Mouse (Mus musculus): ENCODE measurements around the gene Rarb. TPM values are rescaled to one million over a fixed set of nuclear protein-coding genes. Genes with fewer than 3 reads are reported as not detected.

Rarb gene
- polyA plus RNA-seq, 1 experiment from 2014 or later: 30.9 TPM

- Histone ChIP-seq H3K27ac (replicated peaks) (no peak overlapping the region), H3K4me1 (replicated peaks) (peaks cover 78% of the 10 kb centered on the region), H3K9ac (no peak overlapping the region), H3K27me3 (no peaks in the 10 kb centered on the region), H3K4me3 (no peak overlapping the region), H3K4me2 (peak overlapping the region; percentile 78), H3K36me3 (no peaks in the 10 kb centered on the region), H3K9me3 (no peaks in the 10 kb centered on the region)
- WGBS: 44% methylated on average over 7 of the region's 7 CpGs
- no peak for ATAC-seq (ENCODE audit: low read depth)
Observed at GRCm38 (mm10) chr14:16569506-16570001, 249.4 kb downstream of the Rarb start.

GRCm38 (mm10) chr14:16566920-16567319, 252.0 kb downstream of the Rarb start:
- H3K4me3 ChIP-seq: no peak overlapping the region
- H3K9ac ChIP-seq: 0 out of 2 replicates have a peak overlapping the region, but pooled peaks have one; percentile 6
- H3K9me3 ChIP-seq: no peaks in the 10 kb centered on the region
- WGBS: 75% methylated on average over 1 of the region's 1 CpGs
- H3K36me3 ChIP-seq: no peaks in the 10 kb centered on the region
- no peak overlapping the region for H3K27ac ChIP-seq (replicated peaks)
- H3K4me2 ChIP-seq: no peak overlapping the region
- no peaks in the 10 kb centered on the region for H3K27me3 ChIP-seq
- ATAC-seq (ENCODE audit: low read depth): peak; percentile 79
- H3K4me1 ChIP-seq (replicated peaks): peaks cover 66% of the 10 kb centered on the region

DNA sequence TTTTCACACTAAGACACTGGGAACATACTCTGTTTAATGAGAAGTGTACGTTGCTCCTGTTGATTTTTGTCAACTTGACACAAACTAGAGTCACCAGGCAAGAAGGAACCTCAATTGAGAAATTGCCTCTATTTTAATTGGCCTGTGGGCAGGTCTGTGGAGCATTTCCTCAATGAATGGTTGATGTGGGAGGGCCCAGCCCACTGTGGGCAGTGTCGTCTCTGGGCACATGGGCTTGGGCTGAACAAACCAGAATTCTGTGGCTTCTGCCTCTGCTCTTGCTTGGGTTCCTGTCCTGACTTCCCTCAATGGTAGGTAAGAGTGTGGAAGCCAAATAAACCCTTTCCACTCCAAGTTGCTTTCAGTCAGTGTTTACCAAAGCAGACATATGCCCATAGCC, 255.0 kb downstream of the Rarb start:
- Histone ChIP-seq H3K4me3 (no peak overlapping the region), H3K9ac (no peak overlapping the region), H3K9me3 (no peaks in the 10 kb centered on the region), H3K4me2 (no peak overlapping the region), H3K36me3 (no peaks in the 10 kb centered on the region), H3K27ac (replicated peaks) (no peak overlapping the region), H3K4me1 (replicated peaks) (peaks cover 71% of the 10 kb centered on the region), H3K27me3 (no peaks in the 10 kb centered on the region)
- 75% methylated on average over 2 of the region's 2 CpGs for WGBS
- no peak for ATAC-seq (ENCODE audit: low read depth)

DNA sequence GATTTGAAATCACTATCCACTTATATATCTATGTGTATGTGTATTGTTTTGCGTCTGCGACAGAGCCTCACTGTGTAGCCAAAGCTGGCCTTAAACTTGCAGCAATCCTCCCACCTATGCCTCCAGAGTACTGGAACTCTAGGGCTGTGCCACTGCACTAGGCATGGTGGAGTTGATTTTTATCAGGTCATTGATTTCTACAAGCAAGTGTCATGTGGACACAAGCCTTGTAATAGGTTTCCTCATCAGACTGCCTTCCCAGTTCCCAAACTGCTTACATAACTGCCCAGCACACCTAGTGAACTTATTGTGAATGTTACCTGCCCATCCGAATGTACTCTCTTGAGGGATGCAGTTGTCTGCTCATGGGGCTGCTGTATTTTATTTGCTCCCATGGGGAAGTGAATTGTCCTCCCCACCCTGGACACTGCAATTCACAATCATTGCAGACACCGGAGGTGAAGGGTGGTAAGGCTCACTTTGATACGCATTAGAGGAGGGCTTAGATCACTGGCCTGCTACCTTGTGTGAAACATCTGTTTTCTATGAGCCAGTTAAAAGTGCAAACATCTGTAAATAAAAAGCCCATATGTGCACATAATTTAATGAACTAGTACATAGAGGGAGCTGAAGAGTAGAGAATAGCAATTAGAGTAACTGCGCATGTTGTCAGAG, 257.3 kb downstream of the Rarb start:
- Histone ChIP-seq H3K9me3 (no peaks in the 10 kb centered on the region), H3K27me3 (no peaks in the 10 kb centered on the region), H3K4me1 (replicated peaks) (peaks cover 48% of the 10 kb centered on the region), H3K36me3 (no peaks in the 10 kb centered on the region), H3K27ac (replicated peaks) (no peak overlapping the region), H3K4me2 (no peak overlapping the region), H3K4me3 (no peak overlapping the region), H3K9ac (no peak overlapping the region)
- no peak for ATAC-seq (ENCODE audit: low read depth)
- 74% methylated on average over 6 of the region's 6 CpGs for WGBS

DNA sequence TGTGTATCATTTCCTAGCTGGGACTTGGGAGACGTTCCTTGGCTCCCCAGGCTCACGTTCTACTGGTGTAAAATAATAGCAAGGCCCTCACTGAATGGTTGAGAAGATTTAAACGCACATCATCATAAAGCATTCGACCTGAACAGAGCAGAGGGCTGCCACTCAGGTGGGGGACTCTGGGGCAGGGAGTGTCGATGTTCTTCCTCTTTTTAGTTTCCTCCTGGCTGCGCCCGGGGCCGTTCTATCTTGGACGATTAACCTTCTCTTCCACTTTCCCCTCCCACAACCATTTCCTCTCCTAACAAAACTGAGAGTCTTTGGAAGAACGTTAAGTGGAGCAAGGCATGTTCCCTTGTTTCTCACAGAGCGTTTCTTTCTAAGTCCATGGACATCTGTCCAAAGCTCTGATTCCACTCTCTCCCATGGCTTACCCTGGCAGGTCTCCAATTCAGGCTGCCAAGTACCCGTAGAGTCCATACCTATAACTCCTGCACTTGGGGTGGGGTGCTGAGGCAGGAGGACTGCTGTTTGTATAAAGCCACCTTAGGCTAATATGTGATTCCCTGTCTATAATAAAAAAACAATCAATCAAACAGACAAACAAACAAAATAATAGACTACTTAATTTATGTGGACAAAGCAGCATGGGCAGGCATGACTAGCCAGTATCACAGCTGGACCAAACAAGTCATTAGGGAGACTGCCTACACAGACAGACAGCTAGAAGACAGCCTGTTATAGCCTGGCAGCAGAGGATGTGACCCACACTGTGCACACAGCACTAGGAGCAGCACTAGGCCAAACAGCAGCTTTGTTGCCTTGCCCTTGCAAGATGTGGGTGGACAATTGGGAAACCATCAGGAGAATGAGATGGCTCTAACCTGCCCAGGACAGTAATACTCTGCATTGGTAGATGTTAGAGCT, 259.4 kb downstream of the Rarb start:
- Histone ChIP-seq H3K9me3 (no peaks in the 10 kb centered on the region), H3K4me1 (replicated peaks) (peaks cover 52% of the 10 kb centered on the region), H3K9ac (no peak overlapping the region), H3K4me2 (no peak overlapping the region), H3K27ac (replicated peaks) (no peak overlapping the region), H3K27me3 (no peaks in the 10 kb centered on the region), H3K36me3 (no peaks in the 10 kb centered on the region), H3K4me3 (no peak overlapping the region)
- whole genome bisulfite sequencing: 63% methylated on average over 12 of the region's 12 CpGs
- ATAC-seq (ENCODE audit: low read depth): peak; percentile 33; the same call in 1 of the 2 replicates

- WGBS: 93% methylated on average over 2 of the region's 2 CpGs
- Histone ChIP-seq H3K27me3 (no peaks in the 10 kb centered on the region), H3K9me3 (no peaks in the 10 kb centered on the region), H3K4me1 (replicated peaks) (peaks cover 61% of the 10 kb centered on the region), H3K4me2 (no peak overlapping the region), H3K4me3 (no peak overlapping the region), H3K9ac (no peak overlapping the region), H3K27ac (replicated peaks) (no peak overlapping the region), H3K36me3 (no peaks in the 10 kb centered on the region)
- ATAC-seq (ENCODE audit: low read depth): no peak
Observed at GRCm38 (mm10) chr14:16558033-16558432, 260.9 kb downstream of the Rarb start.

GRCm38 (mm10) chr14:16554643-16555459, 264.1 kb downstream of the Rarb start:
- peaks cover 40% of the 10 kb centered on the region for H3K4me1 ChIP-seq (replicated peaks)
- 53% methylated on average over 12 of the region's 12 CpGs for WGBS
- no peaks in the 10 kb centered on the region for H3K27me3 ChIP-seq
- H3K9ac ChIP-seq: peak overlapping the region; percentile 27; the same call in 1 of the 2 replicates
- no peaks in the 10 kb centered on the region for H3K9me3 ChIP-seq
- ATAC-seq (ENCODE audit: low read depth): no peak
- no peaks in the 10 kb centered on the region for H3K36me3 ChIP-seq
- peak overlapping the region; percentile 59 for H3K27ac ChIP-seq (replicated peaks)
- no peak overlapping the region for H3K4me3 ChIP-seq
- H3K4me2 ChIP-seq: no peak overlapping the region

GRCm38 (mm10) chr14:16554319-16554642, 264.7 kb downstream of the Rarb start:
- H3K4me3 ChIP-seq: no peak overlapping the region
- H3K9ac ChIP-seq: no peak overlapping the region
- no peaks in the 10 kb centered on the region for H3K9me3 ChIP-seq
- no peak for ATAC-seq (ENCODE audit: low read depth)
- peaks cover 34% of the 10 kb centered on the region for H3K4me1 ChIP-seq (replicated peaks)
- 53% methylated on average over 1 of the region's 1 CpGs for WGBS
- peak overlapping the region; percentile 59 for H3K27ac ChIP-seq (replicated peaks)
- H3K27me3 ChIP-seq: no peaks in the 10 kb centered on the region
- no peak overlapping the region for H3K4me2 ChIP-seq
- no peaks in the 10 kb centered on the region for H3K36me3 ChIP-seq

DNA sequence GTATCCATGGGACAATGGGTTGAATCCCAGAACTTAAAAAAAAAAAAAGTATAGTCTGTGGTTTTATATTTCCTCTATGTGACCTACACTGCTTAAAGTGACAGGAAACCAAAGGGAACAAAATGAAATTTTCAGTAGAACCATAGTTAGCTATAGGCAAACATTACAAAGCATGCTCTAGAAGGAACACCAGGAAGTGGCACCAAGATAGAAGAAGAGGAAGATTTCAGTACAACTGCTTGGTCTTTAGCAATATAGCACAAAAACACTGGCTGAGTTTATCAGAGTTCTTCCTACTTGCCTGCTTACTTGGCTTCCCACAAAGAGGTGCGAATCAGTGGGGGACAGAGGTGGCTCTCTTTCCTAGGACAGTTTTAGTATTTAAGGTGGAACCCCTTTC, 266.7 kb downstream of the Rarb start:
- H3K27me3 ChIP-seq: no peaks in the 10 kb centered on the region
- H3K9ac ChIP-seq: no peak overlapping the region
- no peak overlapping the region for H3K4me3 ChIP-seq
- H3K4me1 ChIP-seq (replicated peaks): peaks cover 31% of the 10 kb centered on the region
- H3K36me3 ChIP-seq: no peaks in the 10 kb centered on the region
- WGBS: 79% methylated on average over 1 of the region's 1 CpGs
- no peak overlapping the region for H3K27ac ChIP-seq (replicated peaks)
- H3K4me2 ChIP-seq: no peak overlapping the region
- no peaks in the 10 kb centered on the region for H3K9me3 ChIP-seq
- no peak for ATAC-seq (ENCODE audit: low read depth)

DNA sequence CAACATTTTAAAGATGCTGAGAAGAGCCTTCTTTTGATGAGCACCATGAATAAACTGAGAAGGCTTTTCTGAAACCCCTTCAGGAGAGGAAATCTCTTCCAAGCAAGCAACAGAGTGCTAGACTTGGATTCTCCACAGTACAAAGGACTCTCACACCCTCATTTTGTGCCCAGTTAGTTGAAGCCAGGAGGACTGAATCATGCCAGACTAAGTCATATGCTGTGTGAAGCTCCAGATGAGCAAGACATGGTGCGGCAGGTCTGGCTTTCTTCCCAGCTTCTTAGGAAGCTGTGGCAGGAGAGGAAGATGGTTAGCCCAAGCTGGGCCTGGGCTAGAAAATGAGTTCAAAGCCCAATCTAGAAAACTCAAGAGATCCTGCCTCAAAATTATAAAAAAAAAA, 267.1 kb downstream of the Rarb start:
- 95% methylated on average over 1 of the region's 1 CpGs for WGBS
- Histone ChIP-seq H3K9me3 (no peaks in the 10 kb centered on the region), H3K9ac (no peak overlapping the region), H3K4me1 (replicated peaks) (peaks cover 31% of the 10 kb centered on the region), H3K4me3 (no peak overlapping the region), H3K36me3 (no peaks in the 10 kb centered on the region), H3K27ac (replicated peaks) (no peak overlapping the region), H3K4me2 (no peak overlapping the region), H3K27me3 (no peaks in the 10 kb centered on the region)
- ATAC-seq (ENCODE audit: low read depth): no peak

- Histone ChIP-seq H3K4me2 (no peak overlapping the region), H3K9ac (no peak overlapping the region), H3K27me3 (no peaks in the 10 kb centered on the region), H3K27ac (replicated peaks) (no peak overlapping the region), H3K4me1 (replicated peaks) (peaks cover 10% of the 10 kb centered on the region), H3K36me3 (no peaks in the 10 kb centered on the region), H3K4me3 (no peak overlapping the region), H3K9me3 (no peaks in the 10 kb centered on the region)
- WGBS: 90% methylated on average over 8 of the region's 8 CpGs
- ATAC-seq (ENCODE audit: low read depth): no peak
Observed at GRCm38 (mm10) chr14:16548200-16548576, 270.8 kb downstream of the Rarb start.

Data from neural tube, embryonic 13.5 days (tissue).